Mouse (Mus musculus): ENCODE results near the gene Zfp831.

DNA sequence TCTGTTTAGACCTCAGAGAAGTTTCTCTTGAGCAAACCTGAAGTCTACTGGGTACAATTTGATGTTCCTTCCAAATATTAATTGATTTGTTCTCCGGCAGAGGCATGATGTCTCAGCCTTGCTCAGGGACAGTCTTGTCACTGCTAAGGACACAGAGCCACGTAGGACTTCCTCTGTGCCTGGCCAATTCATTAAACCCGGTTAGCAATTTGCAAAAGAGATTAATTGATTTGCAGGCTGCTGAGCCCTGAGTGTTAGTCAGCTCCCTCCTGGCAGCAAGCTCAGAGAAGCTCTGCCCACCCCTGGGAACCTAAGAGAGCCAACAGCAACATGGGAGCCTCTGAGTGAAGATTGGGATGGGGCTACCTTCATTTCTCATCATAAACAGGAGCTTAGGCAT, 25.5 kb downstream of the Zfp831 start:
- TF ChIP-seq CTCF (IDR thresholded peaks at IDR 0.05; ENCODE audit: insufficient read depth, low read length) (no peak), POLR2A (IDR thresholded peaks at IDR 0.05; ENCODE audit: borderline replicate concordance, extremely low read depth, low read depth, low read length) (no peak)
